Mouse (Mus musculus): ENCODE results near the gene Prdx5. TPM values are rescaled to one million over a fixed set of nuclear protein-coding genes. Genes with fewer than 3 reads are reported as not detected.

Prdx5 gene
- total and polyA plus RNA-seq, 3 experiments, result 74.8 to 137 (median 83.5) TPM

- H3K27ac ChIP-seq (ENCODE audit: insufficient read depth, low read depth), result no peak overlapping the region
Observed at GRCm38 (mm10) chr19:6907094-6907493, 2.8 kb downstream of the Prdx5 start.

GRCm38 (mm10) chr19:6906199-6906598 is 3.7 kb downstream of the Prdx5 start:
- H3K9me3 ChIP-seq (replicated peaks; ENCODE audit: low read length), result no peaks in the 10 kb centered on the region
- H3K27me3 ChIP-seq (replicated peaks), result no peaks in the 10 kb centered on the region
- no peak overlapping the region for H3K4me3 ChIP-seq (replicated peaks in 1 of 3; ENCODE audit: low read depth in 2 of 3, low read length in 2 of 3, poor library complexity in 1 of 3)
- H3K4me2 ChIP-seq (ENCODE audit: insufficient read depth, low read depth, poor library complexity, severe bottlenecking), result no peak overlapping the region
- peaks cover 4 to 21% of the 10 kb centered on the region in 2 experiments; a peak in 3 of 4 replicates for H3K4me1 ChIP-seq (ENCODE audit: control insufficient read depth in 1 of 2, insufficient read depth in 2 of 2)
- dilution Hi-C loops (cut with MboI; ENCODE audit: extremely low pct_ligation_motif_present, extremely low pct_unique_long_range_greater_than_20kb, low sequenced_read_pairs) (no loop called here), in situ Hi-C loops (cut with MboI; ENCODE audit: low pct_ligation_motif_present, low pct_unique_long_range_greater_than_20kb, low sequenced_read_pairs) (no loop called here)
- no peak for DNase-seq (ENCODE audit: extremely low read depth)
- no peak for TF ChIP-seq IRF4 (IDR thresholded peaks at IDR 0.05; ENCODE audit: low read depth, low read length)
- no peak for TF ChIP-seq ETS1 (conservative IDR thresholded peaks at IDR 0.05; ENCODE audit: low read depth, low read length)
- no peak for TF ChIP-seq JUN (IDR thresholded peaks at IDR 0.05; ENCODE audit: insufficient read depth, low read depth, low read length)
- no peak for TF ChIP-seq ZNF384 (IDR thresholded peaks at IDR 0.05; ENCODE audit: low read depth, low read length)
- no peak for TF ChIP-seq SMC3 (IDR thresholded peaks at IDR 0.05; ENCODE audit: low read depth, low read length)
- no peak for TF ChIP-seq MXI1 (IDR thresholded peaks at IDR 0.05; ENCODE audit: low read depth, low read length)
- TF ChIP-seq USF1 (IDR thresholded peaks at IDR 0.05; ENCODE audit: low read depth, low read length), result no peak
- no peak for TF ChIP-seq MAX (IDR thresholded peaks at IDR 0.05; ENCODE audit: low read length)
- TF ChIP-seq NRF1 (IDR thresholded peaks at IDR 0.05; ENCODE audit: low read depth, low read length), result no peak
- no peak for TF ChIP-seq ZC3H11A (IDR thresholded peaks at IDR 0.05; ENCODE audit: low read depth, low read length)
- no peak for TF ChIP-seq MAZ (IDR thresholded peaks at IDR 0.05; ENCODE audit: low read depth, low read length)
- TF ChIP-seq BHLHE40 (IDR thresholded peaks at IDR 0.05; ENCODE audit: low read depth, low read length), result no peak
- no peak for TF ChIP-seq RCOR1 (conservative IDR thresholded peaks at IDR 0.05; ENCODE audit: low read depth, low read length)
- TF ChIP-seq TCF12 (IDR thresholded peaks at IDR 0.05; ENCODE audit: low read depth, low read length), result no peak
- TF ChIP-seq KAT2A (IDR thresholded peaks at IDR 0.05; ENCODE audit: insufficient replicate concordance, low read length), result no peak
- TF ChIP-seq ZMIZ1 (IDR thresholded peaks at IDR 0.05; ENCODE audit: low read depth, low read length), result no peak
- TF ChIP-seq RAD21 (IDR thresholded peaks at IDR 0.05; ENCODE audit: low read depth, low read length), result no peak
- no peak for TF ChIP-seq USF2 (conservative IDR thresholded peaks at IDR 0.05; ENCODE audit: low read depth, low read length)
- H3K27ac ChIP-seq (ENCODE audit: insufficient read depth, low read depth), result no peak overlapping the region
- peaks cover 17 to 49% of the 10 kb centered on the region in 2 experiments for H3K36me3 ChIP-seq (replicated peaks in 1 of 2; ENCODE audit: control insufficient read depth in 1 of 2, insufficient read depth in 1 of 2, low read length in 1 of 2)
- no peak overlapping the region for H3K9ac ChIP-seq (ENCODE audit: insufficient read depth, low read depth)
- peaks cover 21% of the 10 kb centered on the region for H3K79me2 ChIP-seq (replicated peaks; ENCODE audit: control insufficient read depth, extremely low read depth, insufficient read depth, poor library complexity, severe bottlenecking)

More at GRCm38 (mm10) chr19:6907094-6907493, 2.8 kb downstream of the Prdx5 start:
- peaks cover 21% of the 10 kb centered on the region for H3K79me2 ChIP-seq (replicated peaks; ENCODE audit: control insufficient read depth, extremely low read depth, insufficient read depth, poor library complexity, severe bottlenecking)
- H3K4me3 ChIP-seq (replicated peaks in 1 of 3; ENCODE audit: low read depth in 2 of 3, low read length in 2 of 3, poor library complexity in 1 of 3), result no peak overlapping the region
- no peaks in the 10 kb centered on the region for H3K27me3 ChIP-seq (replicated peaks)
- no peak for DNase-seq (ENCODE audit: extremely low read depth)
- in situ Hi-C loops (cut with MboI; ENCODE audit: low pct_ligation_motif_present, low pct_unique_long_range_greater_than_20kb, low sequenced_read_pairs) (no loop called here), dilution Hi-C loops (cut with MboI; ENCODE audit: extremely low pct_ligation_motif_present, extremely low pct_unique_long_range_greater_than_20kb, low sequenced_read_pairs) (no loop called here)
- no peak overlapping the region for H3K9ac ChIP-seq (ENCODE audit: insufficient read depth, low read depth)
- H3K4me2 ChIP-seq (ENCODE audit: insufficient read depth, low read depth, poor library complexity, severe bottlenecking), result no peak overlapping the region
- TF ChIP-seq USF1 (IDR thresholded peaks at IDR 0.05; ENCODE audit: low read depth, low read length), result no peak
- H3K4me1 ChIP-seq (ENCODE audit: control insufficient read depth in 1 of 2, insufficient read depth in 2 of 2), result peaks cover 10 to 29% of the 10 kb centered on the region in 2 experiments; a peak in 3 of 4 replicates
- H3K36me3 ChIP-seq (replicated peaks in 1 of 2; ENCODE audit: control insufficient read depth in 1 of 2, insufficient read depth in 1 of 2, low read length in 1 of 2), result peaks cover 26 to 56% of the 10 kb centered on the region in 2 experiments
- H3K9me3 ChIP-seq (replicated peaks; ENCODE audit: low read length), result no peaks in the 10 kb centered on the region
